Mouse (Mus musculus): ENCODE results near the gene Slit2.

- TF ChIP-seq POLR2A (IDR thresholded peaks at IDR 0.05; ENCODE audit: control insufficient read depth, low read depth, low read length) (no peak), CTCF (IDR thresholded peaks at IDR 0.05; ENCODE audit: control insufficient read depth, insufficient read depth, insufficient replicate concordance, low read depth, low read length) (no peak)
Observed at GRCm38 (mm10) chr5:48006059-48006458, 23.1 kb downstream of the Slit2 start.

Data from testis, adult 2 months (tissue).